Mouse (Mus musculus) kidney, embryonic 16.5 days (tissue): ENCODE data around the gene Sucnr1. TPM values are rescaled to one million over a fixed set of nuclear protein-coding genes. Genes with fewer than 3 reads are reported as not detected.

ENCODE experiments used
- ATAC-seq: fragments of 200-750 bp; cut with Nextera tagmentation; 2 replicates; pipeline ENCODE4 v1.8.0; 2017; ENCODE audit warnings: moderate TSS enrichment; ENCODE audit not compliant: low FRiP score, low TSS enrichment
- H3K27ac ChIP-seq: fragments of 300-500 bp; sonication (generic); 2 replicates; pipeline ENCODE4 v1.5.1; 2014; ENCODE audit warnings: low read length
- H3K27me3 ChIP-seq: fragments of 300-500 bp; sonication (generic); 2 replicates; pipeline ENCODE4 v1.6.1; 2014; ENCODE audit warnings: low read length, control low read depth, mixed read lengths; ENCODE audit not compliant: insufficient read depth
- H3K36me3 ChIP-seq: fragments of 300-500 bp; sonication (generic); 2 replicates; pipeline ENCODE4 v1.6.1; 2014; ENCODE audit warnings: low read length, control low read depth, mixed read lengths; ENCODE audit not compliant: insufficient read depth
- H3K4me1 ChIP-seq: fragments of 300-500 bp; sonication (generic); 2 replicates; pipeline ENCODE4 v1.6.1; 2014; ENCODE audit warnings: low read length, control low read depth, mixed read lengths; ENCODE audit not compliant: insufficient read depth
- H3K4me2 ChIP-seq: fragments of 300-500 bp; sonication (generic); replicated peaks from 2 replicates; pipeline ENCODE4 v1.6.1; 2014; ENCODE audit warnings: low read depth, low read length
- H3K4me3 ChIP-seq: fragments of 300-500 bp; sonication (generic); 2 replicates; pipeline ENCODE4 v1.5.1; 2014; ENCODE audit warnings: mild to moderate bottlenecking, low read length
- H3K9ac ChIP-seq: fragments of 300-500 bp; sonication (generic); replicated peaks from 2 replicates; pipeline ENCODE4 v1.6.1; 2014; ENCODE audit warnings: low read length
- H3K9me3 ChIP-seq: fragments of 300-500 bp; sonication (generic); 2 replicates; pipeline ENCODE4 v1.6.1; 2016; ENCODE audit warnings: low read length, control low read depth
- WGBS: fragments of 180-500 bp; shearing (Covaris S2); extraction: QIAGEN DNeasy Blood & Tissue Kit; methylation state at CpG from one replicate; pipeline ENCODE4 v1.1.7; 2014; 5-methylcytosine and 5-hydroxymethylcytosine counted together
- polyA plus RNA-seq: library from polyadenylated mRNA; unstranded; fragments of >200 nt; fragmentation: Nextera tagmentation; extraction: Ambion mirVana; gene quantifications from 2 replicates; pipeline ENCODE4 v1.2.1, GENCODE M21; 2015

Sucnr1 gene
- polyA plus RNA-seq, 1 experiment from 2014 or later: 6.7 TPM

- H3K27me3 ChIP-seq: no peaks in the 10 kb centered on the region
- H3K9me3 ChIP-seq: no peaks in the 10 kb centered on the region
- no peak overlapping the region for H3K4me2 ChIP-seq
- no peak overlapping the region for H3K9ac ChIP-seq
- no peak for ATAC-seq
- no peak overlapping the region for H3K4me3 ChIP-seq
- no peak overlapping the region for H3K27ac ChIP-seq
- H3K36me3 ChIP-seq: no peaks in the 10 kb centered on the region
- no peaks in the 10 kb centered on the region for H3K4me1 ChIP-seq
These were observed 27.1 kb downstream of the Sucnr1 start for GRCm38 (mm10) chr3:60108815-60109214.

GRCm38 (mm10) chr3:60111135-60111710 lies 29.6 kb downstream of the Sucnr1 start:
- H3K27me3 ChIP-seq: no peaks in the 10 kb centered on the region
- H3K9ac ChIP-seq: no peak overlapping the region
- H3K4me1 ChIP-seq: no peaks in the 10 kb centered on the region
- H3K9me3 ChIP-seq: no peaks in the 10 kb centered on the region
- WGBS: 91% methylated on average over 4 of the region's 4 CpGs
- H3K4me3 ChIP-seq: no peak overlapping the region
- no peaks in the 10 kb centered on the region for H3K36me3 ChIP-seq
- no peak for ATAC-seq
- H3K27ac ChIP-seq: no peak overlapping the region
- H3K4me2 ChIP-seq: no peak overlapping the region

DNA sequence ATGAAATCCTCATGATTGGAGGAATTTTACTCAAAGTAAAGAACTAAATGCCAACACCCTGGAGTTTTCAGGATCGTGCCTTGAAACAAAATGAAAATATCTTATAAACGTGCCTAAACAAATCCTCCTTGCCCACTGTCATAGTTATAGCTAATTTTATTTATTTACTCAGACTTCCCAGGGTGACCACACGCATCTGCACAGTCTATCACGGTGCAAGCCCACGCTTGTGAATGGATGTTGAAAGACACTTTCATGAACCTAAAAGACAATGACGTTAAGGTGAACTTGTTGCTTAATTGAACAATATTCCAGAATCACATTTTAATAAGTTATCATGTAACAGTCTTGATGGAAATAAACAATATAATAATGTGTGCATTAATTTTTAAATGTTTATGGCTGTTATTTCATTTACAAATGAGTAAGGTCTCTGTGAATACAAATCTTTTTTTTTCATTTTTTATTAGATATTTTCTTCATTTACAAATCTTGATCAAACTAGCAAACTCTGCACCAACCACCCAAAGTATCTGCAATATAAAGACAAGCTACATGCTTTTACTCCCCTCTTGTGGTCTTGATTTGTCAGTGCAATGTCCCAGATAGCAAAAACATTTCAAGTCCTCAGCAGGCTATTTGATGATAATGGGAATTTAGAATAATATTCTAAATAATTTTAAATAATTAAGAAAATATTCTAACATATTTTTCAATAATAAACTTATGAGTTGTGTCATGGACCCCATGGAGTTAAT lies 30.4 kb downstream of the Sucnr1 start:
- Histone ChIP-seq H3K4me2 (no peak overlapping the region), H3K27ac (no peak overlapping the region), H3K9ac (no peak overlapping the region), H3K36me3 (no peaks in the 10 kb centered on the region), H3K27me3 (no peaks in the 10 kb centered on the region), H3K9me3 (no peaks in the 10 kb centered on the region), H3K4me1 (no peaks in the 10 kb centered on the region), H3K4me3 (no peak overlapping the region)
- ATAC-seq: no peak
- WGBS: 77% methylated on average over 6 of the region's 6 CpGs

DNA sequence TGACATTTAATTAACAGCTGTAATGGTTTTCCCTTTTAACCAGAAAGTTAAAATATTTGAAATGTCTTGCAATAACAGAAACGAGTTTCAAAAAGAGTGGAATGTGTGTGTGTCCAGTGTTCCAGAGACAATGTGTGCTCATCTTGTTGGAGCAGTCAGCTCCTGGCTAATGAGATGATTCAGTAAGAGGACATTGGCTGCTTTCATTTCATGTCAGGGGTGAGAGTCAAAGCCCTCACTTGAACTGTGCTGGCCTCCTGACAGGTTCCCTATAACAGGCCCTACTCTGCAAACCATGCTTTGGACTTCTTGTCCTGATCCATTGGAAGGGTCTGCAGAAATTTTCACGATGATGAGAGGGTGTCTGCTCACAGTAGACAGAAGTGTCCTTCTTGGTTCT lies 32.9 kb downstream of the Sucnr1 start:
- Histone ChIP-seq H3K27ac (no peak overlapping the region), H3K4me1 (no peaks in the 10 kb centered on the region), H3K9ac (no peak overlapping the region), H3K36me3 (no peaks in the 10 kb centered on the region), H3K27me3 (no peaks in the 10 kb centered on the region), H3K9me3 (no peaks in the 10 kb centered on the region), H3K4me3 (no peak overlapping the region), H3K4me2 (no peak overlapping the region)
- WGBS: 59% methylated on average over 2 of the region's 2 CpGs
- ATAC-seq: no peak

- Histone ChIP-seq H3K27me3 (no peaks in the 10 kb centered on the region; the same call in 1 of the 2 replicates), H3K9ac (no peak overlapping the region), H3K36me3 (no peaks in the 10 kb centered on the region), H3K9me3 (no peaks in the 10 kb centered on the region), H3K4me1 (no peaks in the 10 kb centered on the region), H3K4me3 (no peak overlapping the region), H3K4me2 (no peak overlapping the region), H3K27ac (no peak overlapping the region)
- WGBS: 76% methylated on average over 3 of the region's 3 CpGs
- ATAC-seq: no peak
These were observed 39.8 kb downstream of the Sucnr1 start for GRCm38 (mm10) chr3:60121449-60121848.

DNA sequence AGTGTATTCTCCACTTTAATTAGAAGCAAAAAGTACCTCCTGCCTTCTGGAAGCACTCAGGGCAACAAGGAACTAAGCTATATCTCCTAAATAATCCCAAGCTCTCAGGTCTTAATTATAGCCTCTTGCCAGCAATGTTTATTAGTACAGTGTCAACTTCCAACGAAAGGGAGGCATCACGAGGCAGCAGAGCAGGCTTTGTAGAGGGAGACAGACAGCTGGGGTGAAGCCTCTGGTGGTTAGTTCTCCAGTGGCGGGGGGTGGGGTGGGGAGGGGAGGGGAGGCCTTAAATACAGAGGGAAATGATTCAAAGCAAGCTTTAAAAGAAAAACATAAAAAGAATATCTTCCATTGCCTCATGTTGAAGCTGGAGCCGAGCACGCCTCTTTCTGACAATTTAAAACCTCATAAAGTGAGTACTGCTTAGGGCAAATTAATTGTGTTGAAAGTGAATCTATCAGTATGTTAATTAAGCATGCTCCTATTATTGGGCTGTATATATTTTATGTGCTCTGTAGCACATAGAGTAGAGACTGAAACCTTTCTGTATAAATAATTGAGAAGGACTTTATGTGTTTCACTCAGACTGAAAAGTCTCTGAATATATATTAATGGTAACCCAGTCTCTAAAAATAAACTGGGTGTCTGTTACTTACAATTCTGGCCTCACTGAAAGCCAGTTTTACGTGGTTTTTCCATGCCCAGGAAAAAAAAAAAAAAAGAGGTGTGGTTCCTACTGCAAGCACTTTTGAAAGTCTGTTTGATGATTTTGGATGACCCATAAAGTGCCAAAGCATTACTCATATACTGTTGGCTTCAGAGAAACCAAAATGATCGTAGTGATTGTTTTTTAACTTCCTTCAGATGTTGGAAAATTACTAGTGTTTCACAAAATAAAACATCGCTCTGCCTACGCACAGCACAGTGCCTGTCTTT lies 42.5 kb downstream of the Sucnr1 start:
- H3K9ac ChIP-seq: no peak overlapping the region
- H3K27ac ChIP-seq: no peak overlapping the region
- H3K4me2 ChIP-seq: no peak overlapping the region
- H3K4me1 ChIP-seq: no peaks in the 10 kb centered on the region
- H3K27me3 ChIP-seq: no peaks in the 10 kb centered on the region; the same call in 1 of the 2 replicates
- 0 out of 2 replicates have a peak, but pooled peaks have one; percentile 63 for ATAC-seq
- H3K9me3 ChIP-seq: no peaks in the 10 kb centered on the region
- 33% methylated on average over 9 of the region's 9 CpGs for WGBS
- no peaks in the 10 kb centered on the region for H3K36me3 ChIP-seq
- no peak overlapping the region for H3K4me3 ChIP-seq

GRCm38 (mm10) chr3:60126564-60126963 lies 44.9 kb downstream of the Sucnr1 start:
- H3K36me3 ChIP-seq: no peaks in the 10 kb centered on the region
- H3K27me3 ChIP-seq: no peaks in the 10 kb centered on the region
- H3K4me2 ChIP-seq: no peak overlapping the region
- no peaks in the 10 kb centered on the region for H3K4me1 ChIP-seq
- H3K9ac ChIP-seq: no peak overlapping the region
- ATAC-seq: no peak
- 90% methylated on average over 2 of the region's 2 CpGs for WGBS
- H3K27ac ChIP-seq: no peak overlapping the region
- no peak overlapping the region for H3K4me3 ChIP-seq
- no peaks in the 10 kb centered on the region for H3K9me3 ChIP-seq

GRCm38 (mm10) chr3:60128282-60128681 lies 46.6 kb downstream of the Sucnr1 start:
- 65% methylated on average over 2 of the region's 2 CpGs for WGBS
- H3K27me3 ChIP-seq: no peaks in the 10 kb centered on the region
- no peaks in the 10 kb centered on the region for H3K36me3 ChIP-seq
- no peaks in the 10 kb centered on the region for H3K4me1 ChIP-seq
- no peaks in the 10 kb centered on the region for H3K9me3 ChIP-seq
- no peak for ATAC-seq
- no peak overlapping the region for H3K9ac ChIP-seq
- no peak overlapping the region for H3K27ac ChIP-seq
- no peak overlapping the region for H3K4me3 ChIP-seq
- H3K4me2 ChIP-seq: no peak overlapping the region

- H3K27me3 ChIP-seq: no peaks in the 10 kb centered on the region
- 62% methylated on average over 2 of the region's 2 CpGs for WGBS
- H3K27ac ChIP-seq: no peak overlapping the region
- H3K36me3 ChIP-seq: no peaks in the 10 kb centered on the region
- H3K9me3 ChIP-seq: no peaks in the 10 kb centered on the region
- H3K4me3 ChIP-seq: no peak overlapping the region
- no peak overlapping the region for H3K4me2 ChIP-seq
- no peak for ATAC-seq
- H3K4me1 ChIP-seq: no peaks in the 10 kb centered on the region
- no peak overlapping the region for H3K9ac ChIP-seq
These were observed 54.1 kb downstream of the Sucnr1 start for GRCm38 (mm10) chr3:60135801-60136200.
